In the genomic region with DNA sequence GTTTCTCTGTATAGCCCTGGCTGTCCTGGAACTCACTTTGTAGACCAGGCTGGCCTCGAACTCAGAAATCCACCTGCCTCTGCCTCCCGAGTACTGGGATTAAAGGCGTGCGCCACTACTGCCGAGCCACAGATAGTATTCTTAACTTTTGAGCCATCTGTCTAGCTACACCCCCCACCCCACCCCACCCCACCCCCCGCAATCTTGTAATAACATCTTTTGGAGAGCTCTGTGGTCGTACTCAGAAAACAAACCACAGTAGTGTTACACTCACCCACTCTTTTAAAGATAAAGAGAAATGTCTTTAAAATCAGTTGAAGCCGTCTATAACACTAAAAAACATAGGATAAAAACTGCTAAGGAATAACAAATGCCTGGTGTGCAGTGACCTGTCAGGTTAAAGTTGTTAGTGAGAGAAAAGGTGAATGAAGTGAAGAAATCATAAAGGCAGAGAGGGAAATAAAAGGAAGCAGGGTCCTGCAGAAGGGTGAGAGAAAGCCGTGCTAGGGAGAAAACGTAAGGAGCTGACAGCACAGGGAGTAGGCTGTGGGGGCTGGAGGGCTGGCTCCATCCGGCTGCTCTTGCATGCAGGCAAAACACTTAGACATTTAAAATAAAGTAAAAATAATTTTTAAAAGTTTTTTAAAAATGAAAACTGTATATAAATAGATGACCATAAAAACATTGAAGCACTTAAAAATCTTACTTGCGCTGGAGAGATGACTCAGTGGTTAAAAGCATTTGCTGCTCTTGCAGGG, we compare ENCODE assay signal across 37 mouse cellular contexts. TPM values are rescaled to one million over a fixed set of nuclear protein-coding genes. Genes with fewer than 3 reads are reported as not detected.
A peak's percentile ranks its signal among the peaks of the same experiment; 100 is the strongest.
DNase-seq lines count a peak whose midpoint lies in the region; ATAC-seq and TF ChIP-seq lines count a peak whose summit lies in the region.
"Had no signal": no experiment of that assay in that cellular context is flagged by ENCODE, and none has a peak within 500 bp of the region (broad histone marks: within the 10 kb centered on the region; RNA-seq: fewer than 3 reads in every experiment).

No protein-coding gene starts in this region.

- H3K9me3 ChIP-seq in G1E (replicated peaks) = peaks cover 9% of the 10 kb centered on the region
- no peaks in the 10 kb centered on the region for H3K9me3 ChIP-seq in liver, embryonic 11.5 days (ENCODE audit: control insufficient read depth, low read length)
- H3K9me3 ChIP-seq in liver, postnatal 0 days (ENCODE audit: low read length) = no peaks in the 10 kb centered on the region
- H3K9me3 ChIP-seq: embryonic facial prominence, embryonic 13.5 days; hindbrain, embryonic 15.5 days; limb, embryonic 10.5 days; midbrain, embryonic 12.5 days had no signal

- no peak overlapping the region; the same call in 1 of the 2 replicates for H3K4me3 ChIP-seq in G1E (ENCODE audit: low read depth, low read length)
- no peak overlapping the region for H3K4me3 ChIP-seq in liver, embryonic 11.5 days (ENCODE audit: low read depth, low read length)
- H3K4me3 ChIP-seq in liver, postnatal 0 days (ENCODE audit: low read depth, low read length) = no peak overlapping the region
- H3K4me3 ChIP-seq: embryonic facial prominence, embryonic 13.5 days; erythroblast, embryonic 14.5 days; hindbrain, embryonic 15.5 days; limb, embryonic 10.5 days; midbrain, embryonic 12.5 days had no signal

- no peak for TF ChIP-seq EP300 in liver, postnatal 0 days (IDR thresholded peaks at IDR 0.05; ENCODE audit: low read depth)

- no peak for TF ChIP-seq CTCF in G1E (IDR thresholded peaks at IDR 0.05; ENCODE audit: low read depth, low read length)
- no peak for TF ChIP-seq CTCF in liver, postnatal 0 days (IDR thresholded peaks at IDR 0.05; ENCODE audit: low read depth)

- intact Hi-C loops in left cerebral cortex, postnatal 10 days (cut with DNase I) = no loop called here

- no peak overlapping the region for H3K9ac ChIP-seq in liver, embryonic 11.5 days (ENCODE audit: low read depth, low read length)
- no peak overlapping the region for H3K9ac ChIP-seq in liver, postnatal 0 days (replicated peaks)
- H3K9ac ChIP-seq: embryonic facial prominence, embryonic 13.5 days; hindbrain, embryonic 15.5 days; midbrain, embryonic 12.5 days had no signal

- H3K27me3 ChIP-seq in G1E (ENCODE audit: insufficient read depth, low read length) = no peaks in the 10 kb centered on the region
- H3K27me3 ChIP-seq in liver, embryonic 11.5 days (replicated peaks; ENCODE audit: control insufficient read depth, insufficient read depth, low read length) = no peaks in the 10 kb centered on the region
- H3K27me3 ChIP-seq in liver, postnatal 0 days (ENCODE audit: insufficient read depth, low read length) = no peaks in the 10 kb centered on the region
- H3K27me3 ChIP-seq: embryonic facial prominence, embryonic 13.5 days; hindbrain, embryonic 15.5 days; midbrain, embryonic 12.5 days; Patski had no signal

- DNase-seq in left cerebral cortex, adult 18-20 months (ENCODE audit: low spot score in 2 of 2) = peak; percentile 46 to 66
- DNase-seq in left cerebral cortex, postnatal 10 days (ENCODE audit: extremely low spot score in 1 of 2, low spot score in 2 of 2) = no peak
- peak; percentile 36 for DNase-seq in G1E (ENCODE audit: low spot score)
- no peak for DNase-seq in liver, embryonic 11.5 days (ENCODE audit: low spot score)
- DNase-seq in liver, postnatal 0 days = no peak
- DNase-seq in cerebellum, postnatal 25 days = no peak
- DNase-seq in MN1 (ENCODE audit: low spot score) = no peak
- no peak for DNase-seq in layer of hippocampus, adult 9-11 months
- DNase-seq: cerebellum, adult 11-12 months; cerebellum, postnatal 36 days; embryo, embryonic 11 days; gastrocnemius, postnatal 10 days; kidney, adult 2 months; lung, postnatal 10 days; thymus, adult 2 months; thymus, postnatal 4 days had no signal

- no peak overlapping the region for H3K27ac ChIP-seq in liver, embryonic 11.5 days (ENCODE audit: low read depth, low read length)
- no peak overlapping the region for H3K27ac ChIP-seq in liver, postnatal 0 days (ENCODE audit: low read depth)
- H3K27ac ChIP-seq: embryonic facial prominence, embryonic 13.5 days; hindbrain, embryonic 15.5 days; kidney, postnatal 0 days; limb, embryonic 10.5 days; midbrain, embryonic 12.5 days had no signal

- H3K4me2 ChIP-seq in liver, embryonic 11.5 days = no peak overlapping the region
- no peak overlapping the region for H3K4me2 ChIP-seq in liver, postnatal 0 days (ENCODE audit: low read depth, low read length)
- H3K4me2 ChIP-seq: embryonic facial prominence, embryonic 13.5 days; heart, embryonic 11.5 days; hindbrain, embryonic 15.5 days; midbrain, embryonic 12.5 days had no signal

- peaks cover 66% of the 10 kb centered on the region for H3K4me1 ChIP-seq in G1E (ENCODE audit: insufficient read depth, low read depth, low read length)
- H3K4me1 ChIP-seq in liver, embryonic 11.5 days (replicated peaks; ENCODE audit: control insufficient read depth, insufficient read depth, low read length) = peaks cover 14% of the 10 kb centered on the region
- H3K4me1 ChIP-seq in liver, postnatal 0 days (ENCODE audit: insufficient read depth) = peaks cover 11% of the 10 kb centered on the region
- H3K4me1 ChIP-seq: hindbrain, embryonic 15.5 days; midbrain, embryonic 12.5 days had no signal

- H3K36me3 ChIP-seq in G1E (replicated peaks) = peaks cover 80% of the 10 kb centered on the region
- peaks cover 37% of the 10 kb centered on the region for H3K36me3 ChIP-seq in liver, embryonic 11.5 days (ENCODE audit: control insufficient read depth, insufficient read depth, low read length)
- H3K36me3 ChIP-seq in liver, postnatal 0 days (replicated peaks; ENCODE audit: insufficient read depth, low read length) = peaks cover 62% of the 10 kb centered on the region

- WGBS in liver, embryonic 11.5 days = 62% methylated on average over 12 of the region's 12 CpGs
- WGBS in liver, postnatal 0 days (ENCODE audit: insufficient replicate concordance) = 67% methylated on average over 12 of the region's 12 CpGs

- peak; percentile 51 for ATAC-seq in G1E (ENCODE audit: extremely low read depth, insufficient number of reproducible peaks, low FRiP score, poor library complexity, severe bottlenecking)
- peak; percentile 56 for ATAC-seq in liver, embryonic 11.5 days (replicated peaks; ENCODE audit: low FRiP score)
- ATAC-seq in liver, postnatal 0 days = peak; percentile 14; the same call in 1 of the 2 replicates
- ATAC-seq: forebrain, embryonic 14.5 days; Patski had no signal

RNA-seq across cellular contexts. Expression of a gene that starts 7.8 kb away (rescaled TPM):
- total RNA-seq in left cerebral cortex, adult 18-20 months (2021) = 10 to 100 TPM; 20.8 to 25.4 TPM
- total RNA-seq in left cerebral cortex, postnatal 10 days (2021) = 10 to 100 TPM; 15.3 to 20.5 TPM
- total RNA-seq in G1E (2014; fragmentation: Nextera tagmentation) = 72.0 and 75.1 TPM in 2 replicates
- total RNA-seq in G1E (2017) = 49.7 and 68.8 TPM in 2 replicates
- 44.9 and 60.0 TPM in 2 replicates for polyA plus RNA-seq in G1E (2012)
- polyA plus RNA-seq in liver, embryonic 11.5 days (2014; fragmentation: Nextera tagmentation; extraction: Ambion mirVana) = 62.9 and 65.3 TPM in 2 replicates
- polyA plus RNA-seq in liver, postnatal 0 days (2015; fragmentation: Nextera tagmentation; extraction: Ambion mirVana) = 23.5 and 24.4 TPM in 2 replicates

RNA-seq across cellular contexts. Expression of a gene that starts 45.2 kb away (rescaled TPM):
- total RNA-seq in left cerebral cortex, adult 18-20 months (2021) = not detected
- total RNA-seq in left cerebral cortex, postnatal 10 days (2021) = not detected
- not detected in 2 replicates for total RNA-seq in G1E (2014; fragmentation: Nextera tagmentation)
- total RNA-seq in G1E (2017) = 0.12 TPM in 1 of 2 replicates, not detected in the other
- polyA plus RNA-seq in G1E (2012) = not detected in 2 replicates
- not detected in 2 replicates for polyA plus RNA-seq in liver, embryonic 11.5 days (2014; fragmentation: Nextera tagmentation; extraction: Ambion mirVana)
- not detected in 2 replicates for polyA plus RNA-seq in liver, postnatal 0 days (2015; fragmentation: Nextera tagmentation; extraction: Ambion mirVana)
- total RNA-seq: adrenal gland, adult 18-20 months; adrenal gland, postnatal 4 days; gastrocnemius, postnatal 10 days; granulocyte monocyte progenitor cell, adult 5-6 weeks; hematopoietic stem cell, adult 5-6 weeks; layer of hippocampus, postnatal 10 days; liver, adult 2 months; monocyte, adult 5-6 weeks; neutrophil, adult 5-6 weeks had no signal
- polyA plus RNA-seq: embryonic facial prominence, embryonic 13.5 days; erythroblast, embryonic 14.5 days; forebrain, embryonic 14.5 days; heart, embryonic 11.5 days; heart, postnatal 0 days; hindbrain, embryonic 15.5 days; intestine, embryonic 14.5 days; kidney, postnatal 0 days; large intestine, adult 2 months; limb, embryonic 10.5 days; liver, adult 2 months; midbrain, embryonic 12.5 days; Patski; small intestine, adult 2 months; thymus, adult 2 months had no signal

Comparison
In these comparisons a context has a peak if more than half of its experiments do, and no peak if none do; other contexts are left out.
1. DNase-seq: peak in left cerebral cortex, adult 18-20 months (2 of 2) and G1E (single experiment); none in left cerebral cortex, postnatal 10 days (0 of 2), liver, embryonic 11.5 days (single experiment), liver, postnatal 0 days (single experiment), cerebellum, postnatal 25 days (0 of 2), MN1 (single experiment) and layer of hippocampus, adult 9-11 months (single experiment).
2. Peak in every context shown above with its lines, with median percentiles within 50 percentile points of each other: ATAC-seq.